Mouse (Mus musculus) myocyte (in vitro differentiated cells): ENCODE measurements at regions not wholly inside any gene's neighbourhood (a gene's known extent, or its start where the extent isn't known, plus 50 kb on each side); places are given as distances from the start of the nearest gene placed in this dataset.

Experiments used
- E2F4 ChIP-seq: IDR thresholded peaks from one replicate; pipeline ENCODE4 v1.6.1; 2011; ENCODE audit warnings: mild to moderate bottlenecking, control low read depth, moderate library complexity; ENCODE audit not compliant: insufficient read depth
- MAX ChIP-seq: IDR thresholded peaks from one replicate; pipeline ENCODE4 v1.6.1; 2011; ENCODE audit warnings: low read depth, mild to moderate bottlenecking, control low read depth
- MYOD1 ChIP-seq, 3 experiments: IDR thresholded peaks; one replicate each; pipeline ENCODE4 v1.6.1; 2011; ENCODE audit warnings: control low read depth in 2 of 3, low read depth in 2 of 3, mild to moderate bottlenecking in 2 of 3, moderate library complexity in 1 of 3; ENCODE audit not compliant: insufficient read length in 2 of 3, control insufficient read depth in 1 of 3
- MYOG ChIP-seq, 3 experiments: IDR thresholded peaks; one replicate each; pipeline ENCODE4 v1.6.1; 2011; ENCODE audit warnings: control low read depth in 2 of 3, low read depth in 2 of 3, mild to moderate bottlenecking in 2 of 3; ENCODE audit not compliant: insufficient read length in 2 of 3, control insufficient read depth in 1 of 3, insufficient read depth in 1 of 3
- POLR2A ChIP-seq: IDR thresholded peaks from one replicate; pipeline ENCODE4 v1.6.1; 2011; ENCODE audit warnings: low read depth, mild to moderate bottlenecking, control low read depth, moderate library complexity; ENCODE audit not compliant: insufficient read length
- POLR2AphosphoS2 ChIP-seq: IDR thresholded peaks from one replicate; pipeline ENCODE4 v1.6.1; 2011; ENCODE audit warnings: low read depth, control low read depth; ENCODE audit not compliant: insufficient read length
- TCF12 ChIP-seq: IDR thresholded peaks from one replicate; pipeline ENCODE4 v1.6.1; 2011; ENCODE audit warnings: mild to moderate bottlenecking, control low read depth; ENCODE audit not compliant: poor library complexity, insufficient read depth, severe bottlenecking
- TCF3 ChIP-seq: IDR thresholded peaks from one replicate; pipeline ENCODE4 v1.6.1; 2011; ENCODE audit warnings: low read depth, control low read depth; ENCODE audit not compliant: insufficient read length
- USF1 ChIP-seq: IDR thresholded peaks from one replicate; pipeline ENCODE4 v1.6.1; 2011; ENCODE audit warnings: low read depth, mild to moderate bottlenecking, control low read depth, moderate library complexity

DNA sequence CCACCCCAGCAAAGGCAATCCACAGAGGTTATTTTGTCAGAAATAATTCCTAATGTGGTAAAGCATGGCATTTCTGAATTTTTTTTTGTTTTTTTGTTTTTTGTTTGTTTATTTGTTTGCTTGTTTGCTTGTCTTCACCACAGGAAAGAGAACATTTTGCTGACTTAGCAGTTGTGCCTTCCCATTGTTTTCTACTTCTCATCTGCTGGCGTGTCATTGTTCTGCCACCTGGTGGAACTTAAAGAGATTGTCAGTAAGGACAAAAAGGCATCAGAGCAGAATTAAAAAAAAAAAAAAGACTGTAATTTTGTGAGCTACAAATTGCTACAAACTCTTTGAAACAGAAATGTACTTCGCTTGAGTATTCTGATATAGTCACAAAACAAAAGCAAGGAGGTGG is 79.5 kb downstream of the AI429214 start:
- TF ChIP-seq TCF12: no peak
- no peak for TF ChIP-seq E2F4
- TF ChIP-seq POLR2A: no peak
- TF ChIP-seq TCF3: no peak
- no peak for TF ChIP-seq MYOD1 (IDR thresholded peaks at IDR 0.05; ENCODE audit: control insufficient read depth in 1 of 3, insufficient read length in 2 of 3, low read depth in 2 of 3)
- TF ChIP-seq MYOG (IDR thresholded peaks at IDR 0.05; ENCODE audit: control insufficient read depth in 1 of 3, insufficient read depth in 1 of 3, insufficient read length in 2 of 3, low read depth in 2 of 3): no peak
- TF ChIP-seq MAX: no peak
- no peak for TF ChIP-seq POLR2AphosphoS2
- no peak for TF ChIP-seq USF1
